Comparison of ENCODE assay signal across 7 mouse cellular contexts in the genomic region with DNA sequence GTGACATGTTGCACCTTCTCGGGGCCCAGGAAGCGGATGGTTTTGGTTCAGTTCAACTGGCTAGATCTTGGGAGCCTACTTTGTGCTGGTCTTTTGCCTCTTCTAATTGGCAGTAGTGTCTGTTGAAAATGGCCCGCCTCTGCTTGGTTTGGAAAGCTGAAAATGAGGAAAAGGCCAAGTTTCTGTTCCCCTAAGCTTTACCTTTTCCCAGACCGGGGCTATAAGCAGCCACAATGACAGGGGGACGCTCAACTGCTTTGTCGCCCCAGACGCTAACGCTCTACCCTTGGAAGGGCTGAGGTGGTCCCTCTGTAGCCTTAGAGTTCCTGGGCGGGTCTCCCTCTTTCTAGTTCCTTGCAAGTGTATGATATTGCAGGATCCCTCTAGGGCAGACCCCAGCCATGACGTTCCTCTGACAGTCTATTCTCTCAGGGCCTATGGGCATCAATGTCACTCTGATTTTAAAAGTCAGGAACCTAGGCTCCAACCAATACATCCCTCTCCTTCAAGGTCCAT.
DNase-seq lines count a peak whose midpoint lies in the region; ATAC-seq and TF ChIP-seq lines count a peak whose summit lies in the region.

No protein-coding gene starts in this region.

- peak overlapping the region; percentile 79 for H3K4me2 ChIP-seq in heart, embryonic 16.5 days (ENCODE audit: low read depth, low read length)
- H3K4me2 ChIP-seq in liver, embryonic 16.5 days (ENCODE audit: low read depth, low read length) = peak overlapping the region; percentile 37
- H3K4me2 ChIP-seq in stomach, postnatal 0 days (replicated peaks; ENCODE audit: low read depth) = peak overlapping the region; percentile 46

- 0 out of 2 replicates have a peak overlapping the region, but pooled peaks have one; percentile 17 for H3K4me3 ChIP-seq in thymus, adult 2 months (ENCODE audit: control insufficient read depth, insufficient read depth, low read length)
- H3K4me3 ChIP-seq in heart, embryonic 16.5 days (ENCODE audit: low read length) = peak overlapping the region; percentile 61
- no peak overlapping the region for H3K4me3 ChIP-seq in liver, embryonic 16.5 days (ENCODE audit: low read depth, low read length)
- H3K4me3 ChIP-seq in stomach, postnatal 0 days (ENCODE audit: low read depth, low read length) = peak overlapping the region; percentile 39

- no peaks in the 10 kb centered on the region for H3K36me3 ChIP-seq in thymus, adult 2 months (ENCODE audit: control insufficient read depth, insufficient read depth, low read length)
- H3K36me3 ChIP-seq in heart, embryonic 16.5 days (ENCODE audit: control insufficient read depth, insufficient read depth) = no peaks in the 10 kb centered on the region
- H3K36me3 ChIP-seq in liver, embryonic 16.5 days (ENCODE audit: control insufficient read depth, insufficient read depth) = no peaks in the 10 kb centered on the region
- H3K36me3 ChIP-seq in stomach, postnatal 0 days (ENCODE audit: control insufficient read depth, insufficient read depth, low read length) = no peaks in the 10 kb centered on the region

- peaks cover 14% of the 10 kb centered on the region for H3K4me1 ChIP-seq in thymus, adult 2 months (replicated peaks; ENCODE audit: control insufficient read depth, insufficient read depth, low read length)
- H3K4me1 ChIP-seq in heart, embryonic 16.5 days (ENCODE audit: control insufficient read depth, insufficient read depth, low read length) = peaks cover 23% of the 10 kb centered on the region
- peaks cover 5% of the 10 kb centered on the region for H3K4me1 ChIP-seq in liver, embryonic 16.5 days (ENCODE audit: control insufficient read depth, low read depth, low read length)
- peaks cover 4% of the 10 kb centered on the region; the same call in 1 of the 2 replicates for H3K4me1 ChIP-seq in stomach, postnatal 0 days (replicated peaks; ENCODE audit: control insufficient read depth, insufficient read depth)

- H3K9ac ChIP-seq in heart, embryonic 16.5 days (ENCODE audit: low read length) = peak overlapping the region; percentile 82
- no peak overlapping the region for H3K9ac ChIP-seq in liver, embryonic 16.5 days (ENCODE audit: low read depth, low read length)
- no peak overlapping the region; the same call in 1 of the 2 replicates for H3K9ac ChIP-seq in stomach, postnatal 0 days (ENCODE audit: low read length)

- no peak for ATAC-seq in heart, embryonic 16.5 days (replicated peaks; ENCODE audit: extremely low read depth, insufficient read depth, low FRiP score)
- ATAC-seq in liver, embryonic 16.5 days (ENCODE audit: low read depth) = no peak
- ATAC-seq in stomach, postnatal 0 days (ENCODE audit: low FRiP score, low TSS enrichment) = no peak

- 73% methylated on average over 10 of the region's 10 CpGs for WGBS in thymus, adult 2 months
- 63% methylated on average over 10 of the region's 10 CpGs for WGBS in heart, embryonic 16.5 days
- 43% methylated on average over 10 of the region's 10 CpGs for WGBS in liver, embryonic 16.5 days (ENCODE audit: insufficient replicate concordance)
- whole genome bisulfite sequencing in stomach, postnatal 0 days = 69% methylated on average over 10 of the region's 10 CpGs

- TF ChIP-seq CTCF in thymus, adult 2 months (IDR thresholded peaks at IDR 0.05; ENCODE audit: borderline replicate concordance, control insufficient read depth, extremely low read depth, insufficient read depth, low read length, poor library complexity) = no peak
- TF ChIP-seq CTCF in stomach, postnatal 0 days (IDR thresholded peaks at IDR 0.05; ENCODE audit: low read depth) = no peak

- no peak for TF ChIP-seq EP300 in stomach, postnatal 0 days (optimal IDR thresholded peaks at IDR 0.05)

- 0 out of 2 replicates have a peak, but pooled peaks cover 4% of the 10 kb centered on the region for H3K9me3 ChIP-seq in heart, embryonic 16.5 days (replicated peaks; ENCODE audit: control insufficient read depth, low read length)
- H3K9me3 ChIP-seq in liver, embryonic 16.5 days (replicated peaks; ENCODE audit: control insufficient read depth, low read length) = no peaks in the 10 kb centered on the region
- H3K9me3 ChIP-seq in stomach, postnatal 0 days (ENCODE audit: control insufficient read depth, low read length) = no peaks in the 10 kb centered on the region

- no peak overlapping the region for H3K27ac ChIP-seq in thymus, adult 2 months (ENCODE audit: control insufficient read depth, insufficient read depth, low read length)
- H3K27ac ChIP-seq in heart, embryonic 16.5 days (ENCODE audit: low read length) = peak overlapping the region; percentile 96
- H3K27ac ChIP-seq in liver, embryonic 16.5 days (ENCODE audit: low read length) = peak overlapping the region; percentile 8
- peak overlapping the region; percentile 82 for H3K27ac ChIP-seq in stomach, postnatal 0 days (replicated peaks)

- no peak for TF ChIP-seq POLR2A in thymus, adult 2 months (IDR thresholded peaks at IDR 0.05; ENCODE audit: control insufficient read depth, extremely low read depth, insufficient read depth, low read length, poor library complexity)

- no peaks in the 10 kb centered on the region for H3K27me3 ChIP-seq in thymus, adult 2 months (ENCODE audit: control insufficient read depth, insufficient read depth, low read length)
- H3K27me3 ChIP-seq in heart, embryonic 16.5 days (ENCODE audit: control insufficient read depth, insufficient read depth, low read length) = no peaks in the 10 kb centered on the region
- no peaks in the 10 kb centered on the region for H3K27me3 ChIP-seq in liver, embryonic 16.5 days (ENCODE audit: control insufficient read depth, insufficient read depth, low read depth, low read length)
- no peaks in the 10 kb centered on the region for H3K27me3 ChIP-seq in stomach, postnatal 0 days (ENCODE audit: control insufficient read depth, insufficient read depth, low read length)

- no peak for DNase-seq in thymus, adult 2 months
- no peak for DNase-seq in thymus, postnatal 14 days
- no peak for DNase-seq in stomach, postnatal 0 days (ENCODE audit: low spot score)
- DNase-seq in gastrocnemius, postnatal 10 days = no peak
- no peak for DNase-seq in urinary bladder, adult 18-20 months (ENCODE audit: low spot score in 2 of 2)
